Mouse (Mus musculus) heart, postnatal 14 days (tissue): ENCODE measurements around the gene C77080. TPM values are rescaled to one million over a fixed set of nuclear protein-coding genes. Genes with fewer than 3 reads are reported as not detected.
A peak's percentile ranks its signal among the peaks of the same experiment; 100 is the strongest.

Source experiments
- DNase-seq, 2 experiments: peaks; one replicate each; pipeline ENCODE4 v3.0.0; 2021 to 2022
- intact Hi-C: fragments of 180-260 bp; cut with DNase I; formaldehyde crosslinking; loops from one replicate; pipeline ENCODE4 v1.15.1; 2025
- total RNA-seq, 2 experiments: library from RNA; stranded (reverse); gene quantifications; 2 replicates each; pipeline ENCODE4 v1.2.3; 2021

C77080 gene
- total RNA-seq, 2 experiments from 2014 or later = 4.8 to 5.7 TPM

DNA sequence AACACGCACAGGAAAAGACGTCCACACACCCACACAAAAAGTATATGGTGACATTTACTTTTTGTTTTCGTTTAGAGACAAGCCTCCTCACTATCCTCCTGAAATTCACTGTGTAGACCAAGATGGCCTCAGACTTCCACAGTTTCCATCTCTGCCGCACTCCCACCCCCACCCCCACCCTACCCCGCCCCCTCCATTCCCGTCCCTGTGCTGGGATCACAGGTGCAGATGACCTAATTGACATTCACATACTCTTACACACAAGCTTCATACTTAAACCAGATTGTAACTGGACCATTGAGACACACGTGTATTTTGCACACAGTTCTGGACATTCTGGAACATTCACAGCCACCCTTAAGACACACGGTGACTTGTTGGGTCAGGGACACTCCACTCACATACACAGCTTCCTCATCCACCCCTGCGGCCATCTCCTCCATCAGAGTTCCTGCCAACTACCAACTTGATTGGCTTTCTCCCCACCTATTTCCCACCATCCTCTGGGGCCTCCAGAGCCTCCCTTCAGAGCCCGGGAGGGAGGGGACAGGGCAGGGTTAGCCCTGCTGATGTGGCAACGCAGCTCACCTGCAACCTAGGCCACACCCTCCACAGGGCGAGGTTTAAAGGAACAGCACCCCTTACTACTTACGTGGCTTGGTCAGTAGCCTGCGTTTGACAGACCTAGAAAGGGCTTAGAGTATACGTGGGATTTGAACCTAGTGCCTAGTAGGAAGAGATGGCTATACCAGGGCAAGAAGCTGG, 11.0 kb upstream of the C77080 start:
- DNase-seq = peak in 1 of 2 experiments; percentile 5
- intact Hi-C loops = no loop called here

DNA sequence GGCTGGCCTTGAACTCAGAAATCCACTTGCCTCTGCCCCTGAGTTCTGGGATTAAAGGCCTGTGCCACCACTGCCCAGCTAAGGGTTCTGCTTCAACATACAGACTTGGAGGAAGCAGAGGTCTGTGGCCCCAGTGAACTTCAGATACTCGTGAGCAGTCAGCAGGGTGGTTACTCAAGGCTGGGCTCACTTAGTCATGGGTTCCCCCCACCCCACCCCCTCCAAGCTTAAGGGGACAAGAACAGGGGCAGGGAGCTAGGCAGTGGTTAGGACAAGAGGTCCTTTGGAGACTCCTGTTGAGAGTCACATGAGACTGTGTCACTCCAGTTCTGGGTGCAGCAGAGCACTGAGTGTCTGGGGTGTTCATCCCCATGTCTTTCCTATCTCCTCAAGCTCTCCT, 7.5 kb upstream of the C77080 start:
- intact Hi-C loops = no loop called here
- no peak for DNase-seq

DNA sequence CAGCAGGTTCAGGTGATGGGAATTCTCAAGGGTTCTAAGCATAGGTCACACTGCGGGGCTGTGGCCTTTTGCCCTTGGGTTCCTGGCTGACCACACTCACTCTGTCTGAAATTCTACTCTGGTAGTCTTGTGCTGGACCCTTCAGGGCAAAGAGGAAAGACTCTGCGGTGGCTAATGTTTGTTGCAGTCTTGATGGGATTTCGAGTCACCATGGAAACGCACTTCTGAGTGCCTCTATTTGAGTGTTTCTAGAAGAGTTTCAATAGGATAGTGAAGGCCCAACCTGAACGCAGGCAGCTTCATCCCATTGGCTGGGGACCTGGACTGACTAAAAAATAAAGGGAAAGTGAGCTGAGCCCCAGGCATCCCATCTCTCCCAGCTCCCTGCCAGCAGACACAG, 5.6 kb upstream of the C77080 start:
- intact Hi-C loops = no loop called here
- DNase-seq = no peak

DNA sequence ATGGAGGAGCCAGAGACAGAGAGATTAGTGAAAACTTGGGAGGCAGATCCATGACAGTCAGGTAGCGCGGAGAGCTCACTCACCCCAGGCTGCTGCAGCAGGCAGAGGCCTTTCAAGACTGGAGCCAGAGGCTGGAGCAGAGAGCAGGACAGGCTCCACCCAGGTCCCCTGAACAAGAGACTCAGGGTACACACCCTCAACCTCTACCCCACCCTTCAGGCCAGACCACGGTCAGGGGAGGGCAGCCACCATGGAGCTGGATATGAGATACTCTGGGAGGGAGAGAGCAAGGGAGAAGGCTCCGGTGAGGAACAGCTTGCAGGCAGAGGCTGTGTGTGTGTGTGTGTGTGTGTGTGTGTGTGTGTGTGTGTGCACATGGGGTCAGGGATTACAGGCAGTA, 5.0 kb upstream of the C77080 start:
- intact Hi-C loops = no loop called here
- no peak for DNase-seq

DNA sequence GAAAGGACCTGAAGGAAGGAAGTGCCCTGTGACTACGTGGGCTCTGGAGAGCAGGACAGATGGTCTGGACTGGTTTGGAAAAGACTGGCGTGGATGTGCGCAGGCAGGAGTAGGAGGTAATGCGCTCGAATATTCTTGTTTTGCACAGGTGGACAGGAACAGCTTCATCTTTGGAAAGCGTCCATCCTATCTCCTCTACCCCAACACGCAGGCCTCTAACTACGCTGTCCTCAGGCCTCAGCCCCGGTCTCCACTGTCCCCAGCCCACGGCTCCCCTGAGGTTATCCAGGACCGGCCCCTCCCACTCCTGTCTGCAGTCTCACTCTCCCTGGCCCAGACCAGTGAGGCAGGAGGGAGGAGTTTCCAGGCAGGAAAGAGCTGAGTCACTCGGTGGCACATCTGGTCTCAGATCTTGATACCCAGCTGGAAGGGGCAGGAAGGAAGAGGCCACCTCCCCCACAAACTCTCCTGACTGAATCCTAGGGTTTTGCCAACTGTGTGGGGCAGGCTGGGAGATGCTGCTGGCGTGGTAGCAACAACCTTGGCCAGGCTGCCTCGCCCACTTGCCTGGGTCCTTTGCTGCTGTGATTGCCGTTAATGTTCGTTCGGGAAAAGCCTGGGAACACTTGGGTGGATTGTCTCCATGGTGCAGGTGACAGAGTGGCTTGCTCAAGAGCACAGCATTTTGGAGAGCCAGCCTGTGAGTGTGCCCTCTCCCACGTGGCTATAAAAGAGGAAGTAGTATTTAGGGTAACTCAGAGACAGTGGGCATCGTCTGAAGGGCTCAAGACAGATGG, 2.2 kb upstream of the C77080 start:
- DNase-seq = peak; percentile 49 to 53
- intact Hi-C loops = no loop called here

DNA sequence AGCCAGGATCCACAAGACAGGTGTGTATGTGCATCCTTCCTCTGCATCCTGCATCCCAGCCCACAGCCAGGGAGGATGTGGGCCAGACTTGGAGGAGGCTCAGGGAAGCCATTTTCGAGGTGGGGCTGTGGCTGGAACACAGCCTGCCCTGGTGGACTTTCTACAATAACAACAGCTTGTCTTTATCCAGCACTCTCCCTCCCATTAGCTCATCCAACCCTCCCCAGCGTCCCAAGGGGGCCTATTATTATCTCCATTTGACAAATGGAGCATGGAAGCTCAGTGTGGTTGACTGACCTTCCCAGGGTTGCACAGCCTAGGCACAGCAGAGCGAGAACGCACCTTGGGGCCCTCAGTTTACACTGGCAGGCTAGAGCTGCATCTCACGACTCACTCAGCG, 526 bp downstream of the C77080 start:
- intact Hi-C loops = no loop called here
- peak; percentile 54 to 70 for DNase-seq

DNA sequence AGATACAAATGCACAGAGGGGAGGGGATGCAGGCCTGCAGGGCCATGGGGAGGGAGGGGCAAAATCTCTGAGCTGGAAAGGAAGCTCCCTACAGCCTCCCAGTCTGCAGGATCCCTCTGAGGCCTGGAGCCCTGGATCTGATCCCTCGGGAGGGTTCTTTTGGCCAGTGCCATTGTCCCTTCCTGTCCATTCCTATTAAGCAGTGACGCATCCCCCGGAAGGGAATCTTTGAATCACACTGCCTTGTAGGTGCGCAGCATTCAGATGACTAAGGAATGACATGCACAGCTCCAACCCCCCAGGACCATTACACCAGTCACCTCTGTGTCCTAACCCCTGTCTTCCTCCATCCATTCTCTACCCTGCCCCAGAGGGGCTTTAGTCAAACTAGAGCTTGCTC, 2.1 kb downstream of the C77080 start:
- DNase-seq = peak in 1 of 2 experiments; percentile 42
- intact Hi-C loops = no loop called here

DNA sequence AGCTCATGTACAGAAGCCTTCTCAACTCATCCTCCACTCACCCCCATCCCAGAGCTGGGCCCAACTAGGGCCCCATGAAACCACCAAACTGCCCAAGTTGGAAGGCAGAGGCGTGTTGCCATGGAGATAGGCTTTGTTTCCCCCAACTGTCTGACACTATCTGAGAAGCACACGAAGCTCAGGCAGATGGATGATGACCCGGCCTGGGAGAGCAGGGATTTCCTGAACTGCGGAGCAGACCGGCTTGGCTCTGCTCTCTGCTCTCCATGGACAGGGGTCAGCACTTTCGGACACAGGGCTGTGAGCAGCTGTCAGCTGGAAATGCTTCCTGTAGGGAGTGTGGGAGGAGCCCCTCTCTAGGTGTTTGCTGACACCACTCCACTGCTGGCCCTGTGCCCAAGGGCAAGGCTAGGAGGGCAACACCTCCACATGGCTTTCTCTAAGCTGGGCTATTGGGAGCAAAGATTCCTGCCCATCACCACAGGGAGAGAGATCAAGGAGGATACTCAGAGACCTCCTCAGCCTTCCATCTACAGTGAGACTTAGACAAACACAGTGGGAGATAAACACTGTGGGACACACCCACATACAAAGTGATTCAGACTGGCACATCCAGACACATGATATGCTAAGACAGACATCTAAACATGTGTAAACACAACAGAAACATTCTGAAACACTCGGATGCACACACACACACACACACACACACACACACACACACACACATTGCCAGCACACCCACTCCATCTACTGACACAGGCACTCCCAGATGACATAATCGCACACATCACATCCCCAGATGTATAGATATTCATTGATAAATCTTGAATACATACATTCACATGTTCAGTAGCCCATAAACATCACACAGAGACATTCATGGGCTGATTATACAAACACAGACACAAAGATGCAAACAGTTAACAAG, 4.5 kb downstream of the C77080 start:
- intact Hi-C loops = no loop called here
- peak; percentile 53 to 56 for DNase-seq

DNA sequence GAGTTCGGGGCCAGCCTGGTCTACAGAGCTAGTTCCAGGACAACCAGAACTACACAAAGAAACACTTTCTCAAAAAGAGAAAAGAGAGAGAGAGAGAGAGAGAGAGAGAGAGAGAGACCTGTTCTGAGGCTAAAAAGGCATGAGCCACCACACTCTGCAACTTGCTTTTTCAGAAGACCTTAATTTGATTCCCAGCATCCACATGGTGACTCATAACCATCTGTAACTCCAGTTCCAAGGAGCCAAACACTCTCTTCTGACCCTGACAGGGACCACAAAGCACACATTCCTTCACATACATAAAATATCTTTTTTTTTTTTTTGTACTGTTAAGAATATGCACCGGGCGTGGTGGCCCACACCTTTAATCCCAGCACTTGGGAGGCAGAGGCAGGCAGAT, 6.6 kb downstream of the C77080 start:
- DNase-seq = no peak
- intact Hi-C loops = no loop called here

DNA sequence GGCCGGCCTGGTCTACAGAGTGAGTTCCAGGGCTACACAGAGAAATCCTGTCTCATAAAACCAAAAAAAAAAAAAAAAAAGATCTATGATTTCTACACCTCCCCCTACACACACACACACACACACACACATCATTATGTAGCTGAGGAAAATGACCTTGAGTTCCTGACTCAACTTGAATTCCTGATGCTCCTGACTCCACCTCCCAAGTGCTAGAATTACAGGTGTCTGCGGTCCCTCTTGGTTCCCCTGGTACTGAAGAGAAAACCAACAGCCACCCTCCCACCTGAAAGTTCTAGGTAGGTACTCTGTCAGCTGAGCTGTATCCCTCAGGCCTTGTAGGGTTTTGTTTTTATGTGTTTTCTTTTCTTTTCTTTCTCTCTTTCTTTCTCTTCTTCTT, 8.7 kb downstream of the C77080 start:
- intact Hi-C loops = no loop called here
- no peak for DNase-seq

DNA sequence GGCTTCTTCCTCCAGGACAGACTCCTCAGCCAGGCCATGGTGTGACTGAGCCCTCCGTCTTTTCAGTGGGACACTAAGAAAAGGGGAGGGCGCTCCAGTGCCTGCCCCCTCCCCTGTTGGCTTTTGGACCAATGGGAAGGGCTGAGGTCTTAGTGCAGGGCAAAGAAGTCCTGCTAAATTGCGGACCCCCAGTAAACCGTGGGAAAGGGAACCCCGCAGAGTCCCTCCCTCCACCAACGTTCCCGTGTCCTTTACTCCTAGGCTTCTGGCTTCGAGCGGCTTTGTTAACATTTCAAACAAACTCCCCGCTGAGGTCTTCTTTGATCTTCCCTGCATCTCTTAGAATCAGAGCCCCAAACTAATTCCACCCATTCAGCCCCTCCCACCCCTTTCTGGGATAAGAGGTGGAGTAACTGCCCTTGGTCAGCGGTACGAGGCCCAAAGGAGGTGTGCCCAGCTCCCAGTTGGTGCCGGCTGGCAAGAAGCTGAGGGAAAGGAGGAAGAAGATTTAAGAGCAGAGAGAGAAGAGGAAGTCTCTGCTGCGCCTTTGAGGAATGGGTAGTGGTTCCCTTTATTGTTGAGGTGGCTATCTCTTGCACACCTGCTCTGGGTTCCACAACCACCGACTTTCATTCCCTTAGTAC, 9.6 kb downstream of the C77080 start:
- intact Hi-C loops = no loop called here
- DNase-seq = no peak

DNA sequence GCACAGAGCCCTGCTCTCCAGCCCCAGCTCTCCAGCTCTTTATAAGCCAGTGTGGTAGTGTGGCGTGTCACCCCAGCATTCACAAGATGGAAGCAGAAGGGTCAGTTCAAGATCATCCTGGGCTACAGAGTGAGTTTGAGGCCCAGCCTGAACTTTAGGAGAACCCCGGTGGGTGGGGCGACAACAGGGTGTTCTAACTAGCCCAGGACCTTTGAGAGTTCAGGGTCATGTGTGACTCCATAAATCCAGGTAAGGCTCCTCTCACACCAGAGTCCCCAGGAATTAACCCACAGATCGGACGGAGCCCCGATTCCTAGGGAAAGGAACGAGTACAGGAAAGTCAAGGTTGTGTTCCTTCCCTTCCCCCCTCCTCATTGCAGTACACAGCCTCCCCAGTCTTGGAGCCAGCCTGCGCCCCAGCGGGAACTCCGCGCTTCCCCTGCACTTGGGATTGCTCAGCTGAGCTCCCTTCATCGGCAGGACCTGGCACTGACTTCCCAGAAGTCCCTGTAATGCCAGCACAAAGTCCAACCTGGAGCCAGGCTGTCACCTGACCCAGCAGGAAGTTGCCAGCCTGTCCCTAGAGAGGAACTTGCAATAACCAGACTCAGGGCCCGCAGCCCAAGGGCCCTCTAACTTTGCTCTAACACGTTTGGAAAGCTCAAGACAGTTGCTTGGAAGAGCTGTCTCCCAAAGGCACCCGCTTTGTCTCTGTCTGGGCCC, 10.3 kb downstream of the C77080 start:
- intact Hi-C loops = no loop called here
- DNase-seq = peak in 1 of 2 experiments; percentile 55

DNA sequence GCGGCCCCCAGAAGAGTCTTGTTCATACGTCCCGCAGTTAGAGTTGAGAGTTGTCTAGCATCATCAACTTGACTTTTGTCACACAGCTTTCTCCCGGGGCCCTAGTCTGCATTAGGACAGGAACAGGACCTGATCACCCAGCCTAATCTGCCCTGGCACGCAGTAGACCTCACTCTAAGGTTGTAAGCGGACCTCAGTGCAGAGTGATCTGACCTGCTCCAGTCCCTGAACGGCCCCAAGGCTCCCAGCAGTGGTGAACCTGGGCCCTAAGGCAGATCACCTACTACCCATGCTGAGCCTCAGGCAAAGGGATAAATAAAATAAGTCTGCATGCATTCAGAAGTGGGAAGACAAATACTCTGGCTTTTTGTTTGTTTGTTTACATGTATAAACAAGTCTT, 11.9 kb downstream of the C77080 start:
- DNase-seq = no peak
- intact Hi-C loops = no loop called here

DNA sequence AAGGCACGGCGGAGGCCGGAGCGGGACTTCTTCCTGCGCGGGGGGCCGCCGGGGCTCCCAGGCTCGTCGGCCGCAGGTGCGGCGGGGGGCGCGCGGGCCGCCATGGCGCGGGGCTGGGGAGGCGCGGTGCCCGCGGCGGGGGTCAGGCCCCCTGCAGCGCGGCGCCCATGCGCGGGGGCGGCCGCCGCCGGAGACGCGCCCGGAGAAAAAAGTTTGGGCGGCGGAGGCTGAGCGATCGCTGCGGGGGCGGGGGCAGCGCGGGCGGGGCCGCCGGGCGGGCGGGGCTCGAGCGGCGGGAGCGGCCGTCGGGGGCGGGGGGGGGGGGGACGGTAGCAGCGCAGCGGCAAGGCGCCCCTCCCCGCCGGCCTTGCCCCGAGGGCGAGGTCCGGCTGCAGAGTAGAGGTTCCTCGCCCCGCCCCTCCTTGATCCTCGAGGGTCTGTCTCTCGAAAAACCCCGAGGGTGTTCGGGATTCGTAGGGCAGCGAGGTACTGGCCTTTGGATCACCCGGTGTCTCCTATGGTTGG, 12.9 kb downstream of the C77080 start:
- intact Hi-C loops = no loop called here

DNA sequence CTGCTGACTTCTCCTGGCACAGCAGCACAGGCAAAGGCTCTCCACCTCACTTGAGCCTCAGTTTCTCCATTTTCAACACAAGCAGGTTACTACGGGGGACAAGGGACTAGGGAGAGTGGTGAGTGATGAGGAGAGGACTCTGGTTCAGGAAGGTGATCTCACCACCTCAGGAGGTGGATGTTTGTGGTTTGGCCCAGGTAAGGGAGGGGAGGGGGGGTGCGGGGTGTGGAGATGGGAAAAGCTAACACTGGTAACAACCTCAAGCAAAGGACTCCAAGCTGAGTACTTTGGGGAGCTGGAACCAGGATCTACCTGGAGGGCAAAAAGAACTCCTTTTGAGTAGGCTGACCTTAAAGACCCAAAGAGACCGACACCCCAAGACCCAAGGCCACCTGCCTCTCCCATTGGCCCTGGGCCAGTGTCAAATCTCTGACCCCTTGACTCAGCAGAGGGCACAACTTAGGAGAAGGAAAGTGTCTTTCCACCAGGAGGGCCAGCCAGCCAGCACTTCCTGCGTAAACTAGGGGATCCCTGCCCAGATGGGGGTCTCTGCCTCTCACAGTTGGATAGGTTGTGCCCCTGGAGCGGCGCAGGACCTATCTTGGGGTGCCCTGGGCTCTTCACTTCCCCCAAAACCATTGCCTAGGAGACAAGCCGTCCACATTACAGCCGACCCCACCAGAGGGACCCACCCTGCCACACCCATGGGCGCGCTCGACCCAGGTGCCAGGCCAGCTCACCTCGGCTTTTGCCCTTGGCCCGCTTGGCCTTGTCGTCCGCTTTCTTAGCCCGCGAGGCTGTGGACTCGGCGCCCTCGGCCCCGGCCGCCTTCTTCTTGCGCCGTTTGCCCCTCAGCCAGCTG, 13.6 kb downstream of the C77080 start:
- no peak for DNase-seq
- intact Hi-C loops = no loop called here

More for the DNA sequence above, 12.9 kb downstream of the C77080 start:
- peak in 1 of 2 experiments; percentile 49 for DNase-seq

DNA sequence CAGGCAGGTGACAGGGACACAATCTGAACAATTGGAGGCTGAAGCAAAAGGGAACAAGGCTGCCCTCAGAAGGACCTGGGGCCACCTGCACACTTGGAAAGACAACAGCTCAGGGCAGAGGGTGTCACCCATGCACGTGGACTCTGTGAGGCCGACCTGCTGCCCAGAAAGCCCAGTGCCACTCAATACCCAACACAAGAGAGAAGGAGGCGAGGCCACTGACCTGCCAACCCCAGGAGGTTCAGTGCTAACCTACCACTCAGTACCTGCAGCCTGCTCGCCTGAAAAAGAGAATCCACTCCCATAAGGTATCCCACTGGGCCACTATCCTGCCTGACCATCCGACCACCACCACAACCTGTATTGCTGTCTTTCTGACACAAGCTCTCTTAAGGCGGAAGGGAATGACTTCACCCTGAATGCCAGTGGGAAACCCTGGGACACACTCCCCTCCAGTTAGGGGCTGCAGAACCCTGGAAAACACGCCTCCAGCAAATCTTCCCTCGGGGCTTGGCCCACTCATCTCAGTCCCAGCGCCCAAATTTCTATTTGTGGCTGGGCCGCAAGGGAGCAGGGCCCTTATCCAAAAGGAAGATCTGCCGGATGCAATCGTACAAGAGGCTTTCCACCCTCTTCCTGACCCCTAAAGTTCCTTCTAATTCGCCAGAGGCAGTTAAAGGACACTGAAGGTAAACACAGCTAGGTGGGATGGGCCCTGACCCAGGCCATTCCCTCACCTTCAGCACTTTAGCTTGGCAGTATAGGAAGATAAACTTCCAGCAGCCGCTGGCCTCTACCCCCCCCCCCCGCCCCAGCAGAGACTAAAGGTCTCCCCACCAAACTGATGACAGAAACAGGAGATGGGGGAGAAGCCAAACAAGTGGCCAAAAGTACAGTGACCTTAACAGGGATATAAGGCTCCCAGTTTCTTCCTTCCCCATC, 14.6 kb downstream of the C77080 start:
- intact Hi-C loops = no loop called here

DNA sequence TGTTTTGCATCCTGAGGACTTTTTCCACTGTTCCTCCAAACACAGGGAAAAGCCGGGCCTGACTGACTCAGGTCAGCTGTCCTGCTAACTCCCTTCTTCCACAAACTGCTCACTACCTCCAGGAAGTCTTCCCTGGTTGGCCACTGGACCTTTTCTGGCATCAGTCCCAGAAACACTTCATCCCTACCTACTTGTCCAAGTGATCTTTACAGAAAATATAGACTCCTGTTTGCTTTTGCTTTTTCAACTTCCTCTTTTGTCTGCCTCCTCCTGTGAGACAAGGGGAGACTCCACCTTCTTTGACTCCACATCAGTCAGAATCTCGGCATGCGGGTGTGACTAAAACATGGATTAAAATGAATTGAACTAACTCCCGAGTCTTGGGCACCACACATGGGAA, 16.4 kb downstream of the C77080 start:
- intact Hi-C loops = no loop called here
- no peak for DNase-seq

More for the DNA sequence above, 14.6 kb downstream of the C77080 start:
- DNase-seq = no peak
